Mouse (Mus musculus) ovary, adult 18-20 months (tissue): ENCODE results near the gene Sh3pxd2a.

Source experiments
- DNase-seq: peaks from one replicate; pipeline ENCODE4 v3.0.0; 2022; ENCODE audit warnings: low spot score, mixed read lengths

The Sh3pxd2a gene

GRCm38 (mm10) chr19:47491853-47492252 lies 27.7 kb upstream of the Sh3pxd2a start:
- DNase-seq, result no peak

GRCm38 (mm10) chr19:47489233-47489632 lies 25.0 kb upstream of the Sh3pxd2a start:
- DNase-seq, result no peak

GRCm38 (mm10) chr19:47488250-47488649 lies 24.0 kb upstream of the Sh3pxd2a start:
- DNase-seq, result no peak

GRCm38 (mm10) chr19:47487572-47487971 lies 23.4 kb upstream of the Sh3pxd2a start:
- DNase-seq, result no peak

- DNase-seq, result no peak
Measured at GRCm38 (mm10) chr19:47485997-47486566, 21.9 kb upstream of the Sh3pxd2a start.

GRCm38 (mm10) chr19:47484110-47484509 lies 19.9 kb upstream of the Sh3pxd2a start:
- no peak for DNase-seq

- DNase-seq, result no peak
Measured at GRCm38 (mm10) chr19:47483346-47483745, 19.1 kb upstream of the Sh3pxd2a start.

GRCm38 (mm10) chr19:47473453-47473852 lies 9.3 kb upstream of the Sh3pxd2a start:
- DNase-seq, result no peak

GRCm38 (mm10) chr19:47472881-47473400 lies 8.7 kb upstream of the Sh3pxd2a start:
- peak; percentile 74 for DNase-seq

- DNase-seq, result no peak
Measured at GRCm38 (mm10) chr19:47471808-47472207, 7.6 kb upstream of the Sh3pxd2a start.

GRCm38 (mm10) chr19:47468750-47469149 lies 4.5 kb upstream of the Sh3pxd2a start:
- DNase-seq, result no peak

GRCm38 (mm10) chr19:47466775-47467174 lies 2.6 kb upstream of the Sh3pxd2a start:
- no peak for DNase-seq

- DNase-seq, result no peak
Measured at GRCm38 (mm10) chr19:47465467-47465866, 1.3 kb upstream of the Sh3pxd2a start.

GRCm38 (mm10) chr19:47463636-47464303 lies 431 bp downstream of the Sh3pxd2a start:
- peak; percentile 27 for DNase-seq

GRCm38 (mm10) chr19:47463206-47463605 lies 995 bp downstream of the Sh3pxd2a start:
- no peak for DNase-seq

- no peak for DNase-seq
Measured at GRCm38 (mm10) chr19:47462725-47463124, 1.5 kb downstream of the Sh3pxd2a start.

GRCm38 (mm10) chr19:47461838-47462237 lies 2.4 kb downstream of the Sh3pxd2a start:
- no peak for DNase-seq

GRCm38 (mm10) chr19:47461386-47461785 lies 2.8 kb downstream of the Sh3pxd2a start:
- no peak for DNase-seq

GRCm38 (mm10) chr19:47460120-47460960 lies 3.9 kb downstream of the Sh3pxd2a start:
- DNase-seq, result no peak

- no peak for DNase-seq
Measured at GRCm38 (mm10) chr19:47459214-47459613, 5.0 kb downstream of the Sh3pxd2a start.

GRCm38 (mm10) chr19:47458504-47459161 lies 5.6 kb downstream of the Sh3pxd2a start:
- DNase-seq, result no peak
